Mouse (Mus musculus) brain, adult 10 weeks (tissue): ENCODE measurements around the gene Ptcd1. TPM values are rescaled to one million over a fixed set of nuclear protein-coding genes. Genes with fewer than 3 reads are reported as not detected.

Source experiments
- polyA plus RNA-seq: library from polyadenylated mRNA; stranded (reverse); fragments of 350-450 nt; fragmentation: Illumina TruSeq; extraction: RNeasy Lipid Tissue Mini Kit (QIAGEN cat#74804); gene quantifications from one replicate; pipeline ENCODE4 v1.2.3, GENCODE M21; 2015; ENCODE audit warnings: low read depth, low replicate concordance

Ptcd1 gene
- polyA plus RNA-seq, result 18.1 TPM

DNA sequence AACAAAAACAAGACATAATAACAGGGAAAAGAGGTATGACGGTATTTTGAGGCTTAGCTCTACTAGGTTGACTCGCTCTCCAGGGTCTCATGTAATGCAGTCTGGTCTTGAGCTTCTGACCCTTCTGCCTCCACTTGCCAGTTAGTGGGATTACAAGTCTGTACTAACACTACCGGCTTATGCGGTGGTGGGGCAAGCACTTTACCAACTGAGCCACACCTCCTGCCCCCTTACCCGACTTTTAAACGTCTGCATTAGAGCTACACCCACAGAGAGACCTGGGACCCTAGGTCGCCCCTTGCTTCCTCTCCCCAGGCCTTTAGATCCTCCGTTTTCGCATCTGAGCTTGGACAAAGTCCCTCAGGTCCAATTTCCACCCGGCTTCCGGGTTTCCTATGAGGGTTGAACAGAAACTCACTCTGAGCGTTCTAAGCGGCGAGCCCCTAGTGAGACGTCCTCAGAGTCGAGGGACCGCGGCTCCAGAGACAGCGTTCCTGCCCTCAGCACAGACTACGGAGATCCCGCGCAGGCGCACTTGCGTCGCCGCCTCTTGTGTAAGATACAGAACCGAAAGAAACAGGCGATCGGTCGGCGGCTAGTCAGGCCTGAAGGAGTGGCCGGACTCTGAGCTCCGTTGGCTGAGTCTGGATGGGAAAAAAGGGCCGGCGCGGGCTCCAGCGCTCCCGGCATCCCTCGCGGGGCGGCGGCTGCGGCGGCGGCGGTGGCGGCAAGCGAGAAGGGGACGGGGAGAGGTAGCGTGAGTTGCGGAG lies at the start of gene Ptcd1, which contains the start of gene Cpsf4:
Gene Ptcd1 (minus strand): TSS at position 573 of the 770 bp plus-strand sequence.
Gene Cpsf4 (plus strand): TSS at position 678 of the 770 bp plus-strand sequence.

DNA sequence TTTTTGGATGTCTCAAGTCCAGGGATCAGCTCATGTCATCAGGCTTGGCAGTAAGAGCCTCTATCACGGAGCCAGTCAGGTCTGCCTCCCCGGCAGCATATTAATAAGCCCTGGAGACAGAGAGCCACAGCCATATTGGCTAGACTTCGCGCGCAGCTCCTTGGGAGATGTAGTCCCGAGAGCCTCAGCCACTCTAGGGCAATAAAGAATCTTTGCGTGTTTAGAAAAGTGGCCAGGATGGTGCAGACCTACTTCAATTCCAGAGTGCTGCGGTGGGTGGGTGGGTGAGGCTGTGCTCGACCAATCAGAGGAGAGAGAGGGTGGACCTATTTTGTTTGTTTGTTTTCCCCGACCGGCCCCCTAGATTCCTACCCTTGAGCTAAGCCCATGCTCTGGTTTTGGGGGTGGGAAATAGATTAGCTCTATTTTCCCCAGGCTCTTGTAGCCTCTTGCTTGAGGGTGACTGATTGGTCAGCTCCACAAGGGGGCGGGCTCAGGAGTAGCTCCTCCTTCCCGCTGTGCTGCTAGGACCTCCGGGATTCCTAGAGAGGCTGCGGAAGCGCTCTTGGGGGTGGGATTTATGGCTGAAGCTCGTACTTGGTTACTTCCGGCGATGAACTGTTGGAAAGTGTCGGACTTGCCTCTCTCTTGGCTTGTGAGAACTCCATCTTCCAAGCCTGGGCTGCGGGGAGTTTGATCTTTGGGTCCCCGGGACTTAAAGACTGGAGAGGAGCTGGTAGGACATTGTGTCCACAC lies 37.2 kb upstream of the Ptcd1 start, which contains the start of gene Zkscan5:
Gene Zkscan5 (plus strand): TSS at position 627 of the 756 bp plus-strand sequence.

DNA sequence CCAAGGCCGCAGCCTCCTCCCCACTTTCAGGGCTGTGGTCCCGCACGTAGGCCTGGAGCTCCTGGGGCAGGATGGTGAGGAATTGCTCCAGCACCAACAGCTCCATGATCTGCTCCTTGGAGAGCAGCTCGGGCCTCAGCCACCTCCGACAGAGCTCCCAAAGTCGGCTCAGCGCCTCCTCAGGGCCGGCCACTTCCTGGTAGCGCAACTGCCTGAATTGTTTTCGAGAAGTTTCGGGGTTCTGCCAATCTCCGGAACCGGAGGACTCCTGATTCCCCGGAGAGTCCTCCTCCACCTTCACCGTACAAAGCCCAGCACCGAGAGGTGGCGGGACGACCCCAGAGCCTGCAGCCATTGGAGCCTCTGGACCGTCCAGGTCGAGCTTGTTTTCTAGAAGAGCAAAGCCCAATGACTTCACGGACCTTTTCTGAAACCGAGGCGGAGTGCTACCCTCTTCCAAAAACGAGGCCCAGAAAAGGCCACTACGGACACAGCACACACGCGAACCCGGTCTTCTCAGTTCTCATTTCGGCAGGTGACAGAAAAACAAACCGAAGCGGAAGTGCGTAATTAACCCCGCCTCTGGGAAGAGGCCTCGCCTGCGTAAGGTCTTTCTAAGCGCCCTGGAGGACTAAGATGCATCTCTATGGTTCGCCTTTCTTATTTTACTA lies 34.5 kb upstream of the Ptcd1 start, which contains the start of gene Zkscan14:
Gene Zkscan14 (minus strand): TSS at position 548 of the 671 bp plus-strand sequence.

DNA sequence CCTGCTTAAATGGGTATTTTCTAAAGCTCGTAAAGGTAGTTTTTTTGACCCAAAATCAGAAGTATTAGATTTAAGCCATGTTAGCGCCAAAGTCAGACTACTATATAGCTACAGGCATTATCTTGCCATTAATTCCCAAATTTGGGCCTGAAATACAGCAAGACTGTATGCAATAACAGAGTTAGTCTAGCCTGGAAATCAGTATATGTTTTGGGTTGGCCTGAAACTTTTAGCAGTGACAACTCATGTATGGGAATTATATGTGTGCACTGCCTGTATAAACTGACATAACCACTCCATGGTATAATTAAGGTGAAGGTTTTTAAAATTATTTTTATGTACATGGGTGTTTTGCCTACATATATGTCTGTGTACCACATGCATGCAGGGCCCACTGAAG lies 25.1 kb upstream of the Ptcd1 start, which contains the start of gene Atp5j2:
Gene Atp5j2 (minus strand): TSS at position 101 of the 400 bp plus-strand sequence.

DNA sequence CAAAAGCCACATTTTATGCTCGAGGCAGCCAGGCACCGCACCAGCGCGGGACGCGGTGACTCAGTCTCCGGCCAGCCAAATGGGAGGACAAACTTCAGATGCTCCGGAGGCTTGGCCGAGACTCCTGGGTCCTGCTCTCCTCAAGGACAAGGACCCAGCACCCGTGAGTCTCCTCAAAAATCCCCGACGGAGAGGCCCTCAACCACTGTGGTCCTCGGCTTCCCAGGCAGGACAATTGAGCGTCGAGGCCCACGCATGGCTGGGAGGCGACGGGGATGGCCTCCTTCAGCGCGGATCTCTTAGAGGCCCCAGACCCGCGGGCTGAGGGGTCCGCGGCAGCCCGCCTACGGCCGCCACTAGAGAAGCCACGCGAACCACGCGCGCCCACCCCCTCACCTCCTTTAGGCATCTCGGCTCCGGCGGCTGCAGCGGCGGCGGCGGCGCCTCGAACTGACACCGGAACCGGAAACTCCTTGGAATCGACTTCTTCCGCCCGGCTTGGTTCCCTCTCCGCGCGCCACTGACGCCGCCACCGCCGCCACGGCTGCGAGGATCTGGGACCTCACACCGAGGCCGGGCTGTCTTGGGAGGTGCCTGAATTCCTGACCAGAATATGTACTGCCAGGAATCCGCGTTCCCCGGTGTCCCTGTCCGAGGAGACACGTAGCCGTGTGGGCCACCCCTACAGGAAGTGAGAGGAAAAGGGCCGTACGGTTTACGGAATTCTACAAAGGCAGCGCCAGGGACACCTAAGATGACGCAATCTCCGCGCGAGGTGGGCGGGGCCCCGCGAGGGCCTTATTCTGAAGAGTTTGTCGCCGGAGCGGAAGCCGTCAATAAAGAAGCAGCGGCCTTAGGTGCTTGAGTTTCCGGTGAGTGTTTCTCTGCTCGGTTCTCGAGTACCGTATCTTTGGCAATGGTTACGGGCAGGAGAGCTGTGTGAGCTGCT lies 27.1 kb downstream of the Ptcd1 start, which contains the start of the genes Pdap1 and Bud31:
Gene Pdap1 (minus strand): TSS at position 668 of the 949 bp plus-strand sequence.
Gene Bud31 (plus strand): TSS at position 792 of the 949 bp plus-strand sequence.

DNA sequence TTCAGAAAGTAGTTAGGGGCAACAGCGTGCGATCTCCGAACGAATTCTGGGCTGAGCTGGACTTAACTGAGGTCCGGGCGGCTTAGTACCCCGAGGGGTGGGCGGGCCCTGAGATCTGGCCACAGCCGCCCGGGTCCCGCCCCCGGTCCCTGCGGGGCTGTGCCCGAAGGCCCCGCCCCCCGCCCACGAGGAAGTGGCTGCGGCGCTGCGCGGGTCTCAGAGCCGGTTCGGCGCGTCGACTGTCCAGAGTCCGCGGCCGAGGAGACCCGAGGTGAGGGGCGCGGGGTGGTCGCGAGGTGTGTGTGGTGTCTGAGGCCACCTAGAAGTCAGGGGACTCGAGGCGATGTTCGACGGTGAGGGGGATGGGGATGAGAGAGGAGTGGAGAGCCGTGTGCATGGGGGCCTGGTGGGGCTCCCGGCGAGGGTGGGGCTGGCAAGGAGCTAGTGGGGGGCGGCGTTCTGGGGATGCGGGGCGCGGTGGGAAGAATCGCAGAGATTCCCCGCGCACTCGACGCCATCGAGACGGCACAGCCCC lies 52.8 kb downstream of the Ptcd1 start, which contains the start of gene Arpc1b:
Gene Arpc1b (plus strand): TSS at position 145 of the 535 bp plus-strand sequence.

Other genes starting within 250 kb of the Ptcd1 start
- 23.9 TPM for gene Smurf1, start 201.3 kb downstream of the Ptcd1 start, polyA plus RNA-seq
- gene Gm4871, start 134.4 kb downstream of the Ptcd1 start, polyA plus RNA-seq, result not detected
- gene 1700018F24Rik, start 124.1 kb downstream of the Ptcd1 start, polyA plus RNA-seq, result not detected
- gene Arpc1a, start 83.3 kb downstream of the Ptcd1 start, polyA plus RNA-seq, result 286 TPM
- not detected for gene Kpna7, start 83.1 kb downstream of the Ptcd1 start, polyA plus RNA-seq
- gene Arpc1b, start 52.9 kb downstream of the Ptcd1 start, polyA plus RNA-seq, result 44.7 TPM
- gene Pdap1, start 26.9 kb downstream of the Ptcd1 start, polyA plus RNA-seq, result 115 TPM
- gene Bud31, start 26.7 kb downstream of the Ptcd1 start, polyA plus RNA-seq, result 150 TPM
- 20.5 TPM for gene Cpsf4, start 105 bp upstream of the Ptcd1 start, polyA plus RNA-seq
- 411 TPM for gene Atp5j2, start 25.0 kb upstream of the Ptcd1 start, polyA plus RNA-seq
- 11.2 TPM for gene Zkscan14, start 34.8 kb upstream of the Ptcd1 start, polyA plus RNA-seq
- gene Zkscan5, start 37.5 kb upstream of the Ptcd1 start, polyA plus RNA-seq, result 10.4 TPM
- gene Zfp655, start 64.6 kb upstream of the Ptcd1 start, polyA plus RNA-seq, result 33.8 TPM
- 11.9 TPM for gene Zscan25, start 113.4 kb upstream of the Ptcd1 start, polyA plus RNA-seq
- gene Cyp3a57, start 178.2 kb upstream of the Ptcd1 start, polyA plus RNA-seq, result not detected